Mouse (Mus musculus) lung, postnatal 14 days (tissue): ENCODE measurements around the gene Swap70.

ENCODE experiments used
- DNase-seq: peaks from one replicate; pipeline ENCODE4 v3.0.0; 2021

Gene Swap70

GRCm38 (mm10) chr7:110313392-110314055 lies 92.0 kb downstream of the Swap70 start:
- DNase-seq, result no peak

DNA sequence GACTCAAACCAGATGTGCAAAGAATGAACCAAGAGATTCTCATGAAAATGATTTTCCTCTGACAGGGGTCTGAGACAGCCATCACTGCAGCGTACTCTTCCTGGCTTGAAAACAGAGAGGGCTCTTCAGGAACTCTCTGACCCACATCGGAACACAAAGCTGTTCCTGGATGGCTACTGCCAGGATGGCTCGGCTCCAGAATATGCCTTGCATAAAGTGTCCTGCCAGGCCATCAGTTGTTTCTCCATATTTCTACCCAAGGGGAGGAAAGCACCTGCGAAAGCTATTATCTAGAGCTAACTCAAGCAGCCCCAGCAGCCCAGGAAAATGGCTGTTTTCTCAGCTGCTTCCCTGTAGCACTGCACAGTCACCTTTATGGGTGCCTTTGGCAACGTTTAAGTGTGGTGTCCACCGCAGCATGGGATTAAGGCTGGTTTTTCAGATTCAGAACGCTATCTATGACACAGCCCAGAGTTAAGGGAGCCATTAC lies 92.9 kb downstream of the Swap70 start:
- DNase-seq, result no peak

DNA sequence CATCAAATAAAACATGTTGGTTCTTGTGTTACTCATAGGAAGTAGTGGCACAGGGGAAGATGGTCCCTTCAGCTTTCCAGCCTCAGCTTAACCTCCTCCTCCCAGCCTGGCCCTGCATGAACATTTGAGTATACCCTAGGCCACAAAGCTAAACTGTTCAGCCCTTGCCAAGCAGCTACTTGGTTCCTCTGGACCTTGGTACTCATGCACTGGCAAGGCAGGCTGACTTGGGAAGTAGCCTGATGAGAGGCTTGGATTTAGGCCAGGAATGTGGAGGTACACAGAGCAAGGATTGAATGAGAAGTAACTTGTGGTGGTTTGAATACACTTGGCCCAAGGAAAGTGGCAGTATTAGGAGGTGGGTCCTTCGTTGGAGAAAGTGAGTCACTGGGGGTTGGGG lies 93.8 kb downstream of the Swap70 start:
- no peak for DNase-seq

GRCm38 (mm10) chr7:110317412-110317811 lies 95.9 kb downstream of the Swap70 start:
- DNase-seq, result no peak

DNA sequence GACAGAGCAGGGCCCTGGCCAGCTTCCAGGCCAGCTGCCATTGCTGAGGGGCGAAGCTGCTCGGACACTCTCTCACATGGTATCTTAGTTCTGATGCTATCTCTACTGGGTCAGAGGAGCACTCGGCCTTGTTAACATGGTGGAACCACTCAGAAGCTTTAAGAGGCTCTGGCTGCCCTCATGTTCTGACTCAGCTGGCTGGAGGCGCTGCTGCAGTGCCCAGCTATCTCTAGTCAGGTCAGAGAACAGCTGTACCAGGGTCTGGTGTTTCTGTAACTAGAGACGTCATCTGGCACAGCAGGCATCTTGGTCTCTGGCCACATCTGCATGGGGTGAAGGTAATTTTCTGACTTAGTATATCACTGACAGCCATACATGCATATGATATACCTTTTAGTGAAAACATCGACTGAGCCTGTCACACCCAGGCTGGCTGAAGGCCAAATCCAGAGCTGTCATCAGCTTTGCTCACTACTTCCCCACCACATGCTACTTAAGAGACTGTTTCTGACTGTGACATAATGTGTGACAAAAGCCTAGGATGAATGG lies 97.5 kb downstream of the Swap70 start:
- DNase-seq, result no peak

DNA sequence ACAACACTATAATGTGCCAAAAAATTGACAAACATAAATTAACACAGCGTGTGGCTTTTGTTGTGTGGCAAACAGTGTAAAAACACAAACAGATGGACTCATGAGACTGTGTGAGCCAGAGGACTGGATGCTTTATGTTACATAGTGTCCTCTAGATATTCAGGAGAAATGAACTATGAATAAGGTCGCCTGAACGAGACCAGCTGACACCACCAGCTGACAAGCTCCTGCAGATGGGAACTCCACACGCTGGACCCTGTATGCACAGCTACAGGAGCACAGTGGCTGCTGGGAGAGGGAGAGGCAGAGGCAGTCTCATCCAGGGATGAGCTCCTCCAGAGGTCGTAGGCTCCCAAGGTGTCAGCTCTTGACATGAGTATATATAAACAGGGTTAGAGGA lies 99.6 kb downstream of the Swap70 start:
- DNase-seq, result no peak

- DNase-seq, result no peak
Observed at GRCm38 (mm10) chr7:110324852-110325251, 103.3 kb downstream of the Swap70 start.

DNA sequence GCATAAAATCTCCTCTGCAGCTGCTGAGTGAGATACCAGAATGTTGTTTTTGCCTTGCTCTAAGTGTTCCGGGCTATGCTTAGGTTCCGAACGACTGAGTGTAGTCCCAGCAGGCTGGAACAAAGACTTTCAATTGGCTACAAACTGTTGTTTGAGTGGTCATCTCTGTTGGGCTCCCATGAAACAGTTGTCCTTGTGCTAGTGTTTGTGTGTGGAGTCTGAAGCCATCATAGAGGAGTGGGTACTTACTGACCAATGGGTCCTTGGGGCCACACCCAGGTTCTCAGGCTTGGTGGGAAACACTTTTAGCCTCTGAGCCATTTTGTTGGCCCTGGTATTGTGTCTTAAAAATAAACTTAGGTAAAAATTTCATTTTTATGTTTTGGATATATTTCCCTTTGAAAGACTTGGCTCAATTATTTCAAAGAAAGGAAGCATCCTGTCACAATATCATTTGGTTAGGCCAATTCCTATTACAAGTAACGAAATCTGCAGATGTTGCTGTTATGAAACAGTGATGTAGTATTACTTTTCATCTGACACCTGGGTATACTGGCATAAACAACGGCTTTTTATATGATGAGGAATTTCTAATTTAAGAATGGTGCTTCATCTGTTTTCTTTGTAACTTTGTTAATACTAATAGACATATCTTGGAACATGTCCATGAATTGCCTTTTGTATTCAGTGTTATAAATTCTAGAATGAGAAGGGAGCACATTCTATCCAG lies 104.0 kb downstream of the Swap70 start:
- no peak for DNase-seq
